Mouse (Mus musculus) spleen, postnatal 10 days (tissue): Measurements from ENCODE around the gene Aicda.
A peak's percentile ranks its signal among the peaks of the same experiment; 100 is the strongest.
"Not testable (repeated sequence)": the region's sequence is repeated elsewhere in the genome, so short reads cannot be mapped to it uniquely, and the experiment has no call there.

Experiments used
- DNase-seq, 2 experiments: peaks; one replicate each; pipeline ENCODE4 v3.0.0; 2021 to 2022; ENCODE audit warnings: low spot score in 2 of 2

The Aicda gene

DNA sequence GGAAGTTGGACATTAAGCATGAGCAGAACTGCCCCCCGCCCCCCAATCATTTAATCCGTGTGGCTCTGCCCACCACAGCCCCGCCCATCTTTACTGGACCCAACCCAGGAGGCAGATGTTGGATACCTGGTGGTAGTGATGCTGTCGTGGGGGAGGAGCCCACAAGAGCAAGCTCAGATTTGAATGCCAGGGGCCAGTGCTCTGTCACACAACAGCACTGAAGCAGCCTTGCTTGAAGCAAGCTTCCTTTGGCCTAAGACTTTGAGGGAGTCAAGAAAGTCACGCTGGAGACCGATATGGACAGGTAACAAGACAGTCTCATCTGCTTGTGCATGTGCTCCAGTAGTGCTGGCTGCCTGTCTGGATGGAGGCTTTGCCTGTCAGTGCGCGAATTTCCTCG, at the start of gene Aicda:
TSS of gene Aicda (plus strand) at position 196 of the 400 bp plus-strand sequence.
- DNase-seq, result no peak

- no peak for DNase-seq
Measured at GRCm38 (mm10) chr6:122505041-122505440, 48.6 kb upstream of the Aicda start.

DNA sequence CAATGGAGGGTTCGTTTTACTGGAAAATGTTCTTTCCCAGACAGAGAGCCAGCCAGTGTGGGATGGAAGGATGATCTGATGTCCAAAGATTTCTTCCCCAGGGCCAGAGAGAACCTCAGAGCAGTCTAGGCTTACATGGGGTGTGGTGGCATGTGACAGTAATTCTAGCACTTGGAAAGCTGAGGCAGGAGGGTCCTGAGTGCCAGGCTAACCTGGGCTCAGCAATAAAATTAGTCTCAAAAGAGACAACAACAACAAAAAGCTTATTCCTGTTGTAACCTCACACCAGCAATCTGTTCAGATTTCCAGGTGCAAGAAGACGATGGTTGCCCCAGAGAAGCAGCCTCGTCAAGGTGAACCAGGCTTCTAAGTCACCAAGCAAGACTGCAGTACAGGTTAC, 48.1 kb upstream of the Aicda start, which contains the start of gene Mfap5:
TSS of gene Mfap5 (plus strand) at position 301 of the 400 bp plus-strand sequence.
- DNase-seq, result no peak

GRCm38 (mm10) chr6:122508494-122508893, 45.1 kb upstream of the Aicda start:
- DNase-seq, result no peak

- DNase-seq, result no peak
Measured at GRCm38 (mm10) chr6:122512914-122513878, 40.4 kb upstream of the Aicda start.

GRCm38 (mm10) chr6:122514312-122514711, 39.3 kb upstream of the Aicda start:
- no peak for DNase-seq

GRCm38 (mm10) chr6:122515762-122516161, 37.8 kb upstream of the Aicda start:
- not testable (repeated sequence) for DNase-seq

GRCm38 (mm10) chr6:122517668-122518067, 35.9 kb upstream of the Aicda start:
- no peak for DNase-seq

GRCm38 (mm10) chr6:122519384-122519783, 34.2 kb upstream of the Aicda start:
- no peak for DNase-seq

- DNase-seq, result no peak
Measured at GRCm38 (mm10) chr6:122522595-122522994, 31.0 kb upstream of the Aicda start.

- DNase-seq, result no peak
Measured at GRCm38 (mm10) chr6:122523289-122523688, 30.3 kb upstream of the Aicda start.

DNA sequence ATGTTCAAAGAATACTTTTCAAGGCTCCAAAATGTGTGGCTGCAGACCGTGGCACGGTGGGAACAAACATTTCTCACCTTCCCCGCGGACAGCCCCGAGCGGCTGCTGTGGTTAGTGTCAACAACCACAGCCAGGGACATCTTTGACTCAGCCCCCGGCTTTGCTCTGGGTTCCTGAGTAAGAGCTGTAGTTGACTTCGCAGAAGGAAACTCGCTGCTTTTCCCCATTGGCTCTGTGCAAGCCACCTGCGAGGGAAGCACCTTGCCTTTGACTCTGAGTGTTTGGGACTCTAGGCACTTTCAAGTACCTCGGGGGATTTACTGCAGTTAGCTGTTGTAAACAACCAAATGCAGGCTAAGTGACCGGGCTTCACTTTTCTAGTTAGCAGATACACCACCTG, 26.0 kb upstream of the Aicda start:
- DNase-seq, result no peak

GRCm38 (mm10) chr6:122528136-122528535, 25.5 kb upstream of the Aicda start:
- no peak for DNase-seq

GRCm38 (mm10) chr6:122531466-122532174, 22.0 kb upstream of the Aicda start:
- DNase-seq, result no peak

GRCm38 (mm10) chr6:122532883-122533302, 20.7 kb upstream of the Aicda start:
- DNase-seq, result peak in 1 of 2 experiments; percentile 31

DNA sequence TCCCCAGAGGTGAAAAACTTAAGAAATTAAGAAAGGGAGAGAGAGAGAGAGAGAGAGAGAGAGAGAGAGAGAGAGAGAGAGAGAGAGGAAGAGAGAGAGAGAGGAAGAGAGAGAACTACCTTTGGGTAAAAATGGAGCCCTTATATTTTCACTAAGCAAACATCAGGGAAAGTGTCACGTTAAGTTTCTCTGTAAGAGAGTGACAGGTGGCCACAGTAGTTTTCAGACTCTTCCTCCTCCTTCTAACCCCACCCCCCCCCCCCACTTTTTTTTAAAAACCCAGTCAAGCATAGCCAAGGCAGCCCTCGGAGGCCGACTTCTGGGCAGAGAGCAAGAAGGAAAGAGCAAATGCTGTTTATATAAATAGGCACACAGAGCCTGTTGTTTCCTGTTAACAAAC, 19.6 kb upstream of the Aicda start:
- no peak for DNase-seq

DNA sequence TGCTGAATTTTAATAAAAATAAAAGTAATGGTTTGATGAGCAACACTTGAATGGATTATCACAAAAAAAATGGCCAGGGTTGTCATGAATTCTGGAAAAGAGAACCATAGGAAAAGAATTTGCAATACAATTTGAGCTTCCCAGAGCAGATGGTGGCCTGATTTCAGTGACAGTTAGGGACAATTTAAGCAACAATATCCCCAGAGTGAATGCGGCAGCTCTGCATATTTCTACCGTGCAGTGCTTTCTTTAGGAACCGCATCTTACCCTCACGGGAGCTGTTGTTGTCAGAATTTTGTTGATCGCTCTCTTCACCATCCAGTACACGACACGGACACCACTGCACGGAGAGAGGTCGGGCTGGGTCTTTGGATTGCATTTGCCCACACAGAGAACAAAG, 14.0 kb upstream of the Aicda start:
- DNase-seq, result no peak

DNA sequence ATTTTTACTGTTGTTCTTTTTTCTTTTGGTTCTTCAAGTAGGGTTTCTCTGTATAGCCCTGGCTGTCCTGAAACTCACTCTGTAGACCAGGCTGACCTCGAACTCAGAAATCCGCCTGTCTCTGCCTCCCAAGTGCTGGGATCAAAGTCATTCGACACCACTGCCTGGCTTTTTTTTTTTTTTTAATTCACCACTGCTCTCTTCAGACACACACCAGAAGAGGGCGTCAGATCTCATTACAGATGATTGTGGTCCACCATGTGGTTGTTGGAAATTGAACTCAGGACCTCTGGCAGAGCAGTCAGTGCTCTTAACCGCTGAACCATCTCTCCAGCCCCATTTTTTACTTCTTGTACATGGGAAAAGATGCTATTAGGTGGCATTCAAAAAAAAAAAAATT, 11.1 kb upstream of the Aicda start:
- not testable (repeated sequence) for DNase-seq

DNA sequence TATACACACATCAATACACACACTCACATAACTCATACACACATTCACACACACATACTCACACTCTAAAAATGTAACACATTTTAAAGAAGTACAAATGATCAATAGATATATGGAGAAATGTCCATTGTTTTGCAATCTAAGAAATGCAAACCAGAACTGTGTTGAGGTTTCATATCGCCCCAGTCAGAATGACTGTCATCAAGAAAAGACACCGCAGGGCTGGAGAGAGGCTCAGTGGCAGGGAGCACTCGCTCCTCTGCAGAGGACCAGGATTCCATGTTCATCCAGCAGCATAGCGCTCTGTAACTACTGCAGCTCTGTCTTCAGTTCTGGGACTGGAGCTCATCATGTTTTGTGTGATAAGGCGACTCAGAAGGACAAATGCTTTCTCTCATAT, 10.0 kb upstream of the Aicda start:
- no peak for DNase-seq

DNA sequence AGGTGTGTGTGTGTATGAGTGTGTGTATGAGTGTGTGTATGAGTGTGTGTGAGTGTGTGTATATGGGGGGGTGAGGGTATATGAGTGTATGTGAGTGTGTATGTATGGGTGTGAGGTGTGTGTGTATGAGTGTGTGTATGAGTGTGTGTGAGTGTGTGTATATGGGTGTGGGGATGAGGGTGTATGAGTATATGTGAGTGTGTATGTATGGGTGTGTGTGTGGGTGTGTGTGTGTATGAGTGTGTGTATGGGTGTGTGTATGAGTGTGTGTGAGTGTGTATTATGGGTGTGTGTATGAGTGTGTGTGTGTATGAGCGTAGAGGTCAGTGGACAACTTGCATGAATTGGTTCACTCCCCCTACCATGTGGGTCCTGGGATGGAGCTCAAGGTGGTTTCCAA, 8.9 kb upstream of the Aicda start:
- no peak for DNase-seq

- no peak for DNase-seq
Measured at GRCm38 (mm10) chr6:122545289-122545882, 8.2 kb upstream of the Aicda start.

DNA sequence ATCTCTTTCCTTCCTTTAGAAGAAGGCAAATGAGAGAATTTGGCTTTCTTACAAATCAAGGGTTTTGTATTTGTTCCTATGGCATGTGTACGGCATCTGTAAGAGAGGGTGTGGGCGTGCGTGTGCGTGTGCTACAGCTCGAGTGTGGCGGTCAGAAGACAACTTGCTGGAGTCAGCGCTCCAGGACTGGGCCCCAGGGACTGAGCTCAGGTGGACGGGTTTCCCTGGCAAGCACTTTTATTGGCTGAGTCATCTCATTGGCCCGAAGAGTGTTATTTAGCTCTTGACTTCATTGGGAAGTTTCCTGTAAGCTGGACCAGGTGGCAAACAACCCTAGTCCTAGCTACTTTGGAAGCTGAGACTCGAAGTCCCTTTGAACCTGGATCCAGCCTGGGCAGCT, 7.7 kb upstream of the Aicda start:
- no peak for DNase-seq
